Mouse (Mus musculus) megakaryocyte, embryonic 14.5 days (primary cell): ENCODE data around the gene Rnf167.

Experiments used
- FLI1 ChIP-seq: IDR thresholded peaks from 2 replicates; pipeline ENCODE4 v1.6.1; 2012; ENCODE audit warnings: low read length, inconsistent platforms, mixed read lengths
- GATA1 ChIP-seq: IDR thresholded peaks from 3 replicates; pipeline ENCODE4 v1.6.1; 2012; ENCODE audit warnings: mixed read lengths, low read length, inconsistent platforms, borderline replicate concordance

DNA sequence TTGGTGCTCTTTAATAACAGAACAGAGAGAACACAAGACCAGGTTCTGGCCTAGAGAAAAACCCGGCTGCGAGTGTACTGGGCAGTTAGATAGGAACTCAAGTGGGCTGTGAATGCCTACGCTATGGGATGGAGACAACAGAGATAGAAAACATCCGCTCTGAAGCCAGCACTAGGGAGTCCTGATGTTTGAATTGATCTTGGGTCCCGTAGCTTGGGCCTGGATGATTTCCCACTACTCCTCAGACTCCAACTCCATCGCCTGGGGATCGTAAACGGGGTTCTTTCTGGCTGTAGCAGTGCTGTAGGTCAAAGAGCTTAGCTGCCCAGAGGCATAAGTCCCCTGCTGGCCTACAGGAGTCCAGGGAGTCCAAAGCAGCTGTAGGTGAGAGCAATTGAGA lies 41.3 kb downstream of the Rnf167 start:
- TF ChIP-seq GATA1: no peak
- TF ChIP-seq FLI1: no peak
